12 mouse cellular contexts compared by ENCODE assay signal in genomic region chr2:35267156-35267875, GRCm38 (mm10). TPM values are rescaled to one million over a fixed set of nuclear protein-coding genes. Genes with fewer than 3 reads are reported as not detected.
A peak's percentile ranks its signal among the peaks of the same experiment; 100 is the strongest.
DNase-seq lines count a peak whose midpoint lies in the region; TF ChIP-seq lines count a peak whose summit lies in the region.
"Had no signal": no experiment of that assay in that cellular context is flagged by ENCODE, and none has a peak within 500 bp of the region (broad histone marks: within the 10 kb centered on the region; RNA-seq: fewer than 3 reads in every experiment).

No protein-coding gene starts in this region.

- H3K36me3 ChIP-seq in kidney, adult 2 months (ENCODE audit: control insufficient read depth, insufficient read depth, low read length), result no peaks in the 10 kb centered on the region
- H3K36me3 ChIP-seq: midbrain, embryonic 12.5 days; neural tube, embryonic 15.5 days had no signal

- H3K4me3 ChIP-seq in kidney, adult 2 months (ENCODE audit: insufficient read depth, low read depth, low read length), result no peak overlapping the region
- H3K4me3 ChIP-seq in lung, adult 2 months (replicated peaks; ENCODE audit: extremely low read depth, low read depth, low read length), result peak overlapping the region; percentile 6
- H3K4me3 ChIP-seq: midbrain, embryonic 12.5 days; neural tube, embryonic 15.5 days had no signal

- WGBS in kidney, adult 2 months, result 69% methylated on average over 13 of the region's 13 CpGs
- WGBS in lung, adult 2 months, result 73% methylated on average over 13 of the region's 13 CpGs

- H3K4me1 ChIP-seq in kidney, adult 2 months (ENCODE audit: control insufficient read depth, insufficient read depth, low read length), result peaks cover 19% of the 10 kb centered on the region
- peaks cover 23% of the 10 kb centered on the region for H3K4me1 ChIP-seq in lung, adult 2 months (ENCODE audit: control insufficient read depth, insufficient read depth, low read length)

- TF ChIP-seq CTCF in kidney, adult 2 months (conservative IDR thresholded peaks at IDR 0.05; ENCODE audit: insufficient read depth, insufficient read length, low read depth, low read length), result no peak
- TF ChIP-seq CTCF in lung, adult 2 months (IDR thresholded peaks at IDR 0.05; ENCODE audit: insufficient read depth, low read length), result no peak

- H3K27ac ChIP-seq in kidney, adult 2 months (ENCODE audit: insufficient read depth, low read depth, low read length), result peak overlapping the region; percentile 21; the same call in 1 of the 2 replicates
- H3K27ac ChIP-seq: midbrain, embryonic 12.5 days; neural tube, embryonic 15.5 days had no signal

- no peak for TF ChIP-seq POLR2A in kidney, adult 2 months (IDR thresholded peaks at IDR 0.05; ENCODE audit: low read depth, low read length)
- TF ChIP-seq POLR2A in lung, adult 2 months (IDR thresholded peaks at IDR 0.05; ENCODE audit: borderline replicate concordance, extremely low read depth, low read depth, low read length), result 0 out of 2 replicates have a peak, but pooled peaks have one; percentile 40

- DNase-seq in ovary, postnatal 36 days (ENCODE audit: low spot score), result peak; percentile 39
- DNase-seq in ovary, postnatal 10 days (ENCODE audit: low spot score), result no peak
- DNase-seq in kidney, adult 2 months, result peak; percentile 51
- DNase-seq in lung, adult 2 months, result peak; percentile 85
- peak; percentile 88 for DNase-seq in yolk sac, embryonic 10.5 days (ENCODE audit: low spot score)
- no peak for DNase-seq in layer of hippocampus, adult 18-20 months (ENCODE audit: low spot score in 2 of 2)
- no peak for DNase-seq in left cerebral cortex, adult 18-20 months (ENCODE audit: low spot score in 2 of 2)
- DNase-seq: heart, postnatal 10 days; liver had no signal

- no peaks in the 10 kb centered on the region for H3K27me3 ChIP-seq in kidney, adult 2 months (replicated peaks; ENCODE audit: control insufficient read depth, insufficient read depth, low read length)
- H3K27me3 ChIP-seq: CH12.LX; neural tube, embryonic 15.5 days had no signal

RNA-seq across cellular contexts. Expression of gene Gsn, which starts 11.1 kb away (rescaled TPM):
- 269 and 357 TPM in 2 replicates for polyA plus RNA-seq in kidney, adult 2 months (2012; rRNA removed)
- 2,994 and 3,301 TPM in 2 replicates for polyA plus RNA-seq in lung, adult 2 months (2012; rRNA removed)
- 10 to 100 TPM; 45.0 to 49.4 TPM for total RNA-seq in layer of hippocampus, adult 18-20 months (2021)
- 10 to 100 TPM; 31.3 to 39.8 TPM for total RNA-seq in left cerebral cortex, adult 18-20 months (2021)

Comparison
In these comparisons a context has a peak if more than half of its experiments do, and no peak if none do; other contexts are left out.
1. DNase-seq: peak in ovary, postnatal 36 days (single experiment), kidney, adult 2 months (single experiment), lung, adult 2 months (single experiment) and yolk sac, embryonic 10.5 days (single experiment); none in ovary, postnatal 10 days (single experiment), layer of hippocampus, adult 18-20 months (0 of 2) and left cerebral cortex, adult 18-20 months (0 of 2).